Mouse (Mus musculus): ENCODE measurements around the gene Actn3. TPM values are rescaled to one million over a fixed set of nuclear protein-coding genes. Genes with fewer than 3 reads are reported as not detected.

Gene Actn3
- polyA plus RNA-seq, 1 experiment, result 2.0 TPM

- no peak overlapping the region for H3K27ac ChIP-seq (ENCODE audit: insufficient read depth, low read length)
- H3K27me3 ChIP-seq (ENCODE audit: control insufficient read depth, insufficient read depth, low read length), result no peaks in the 10 kb centered on the region
- 0 out of 2 replicates have a peak, but pooled peaks cover 3% of the 10 kb centered on the region for H3K4me1 ChIP-seq (ENCODE audit: control insufficient read depth, insufficient read depth, low read length)
- TF ChIP-seq POLR2A (IDR thresholded peaks at IDR 0.05; ENCODE audit: borderline replicate concordance, insufficient read depth, low read length) (no peak), CTCF (IDR thresholded peaks at IDR 0.05; ENCODE audit: borderline replicate concordance, insufficient read depth, low read depth, low read length) (no peak)
- DNase-seq, result no peak
- WGBS, result 85% methylated on average over 9 of the region's 9 CpGs
- H3K4me3 ChIP-seq (replicated peaks; ENCODE audit: insufficient read depth, low read depth, low read length), result no peak overlapping the region
Observed at GRCm38 (mm10) chr19:4840848-4841247, 36.9 kb downstream of the Actn3 start.

DNA sequence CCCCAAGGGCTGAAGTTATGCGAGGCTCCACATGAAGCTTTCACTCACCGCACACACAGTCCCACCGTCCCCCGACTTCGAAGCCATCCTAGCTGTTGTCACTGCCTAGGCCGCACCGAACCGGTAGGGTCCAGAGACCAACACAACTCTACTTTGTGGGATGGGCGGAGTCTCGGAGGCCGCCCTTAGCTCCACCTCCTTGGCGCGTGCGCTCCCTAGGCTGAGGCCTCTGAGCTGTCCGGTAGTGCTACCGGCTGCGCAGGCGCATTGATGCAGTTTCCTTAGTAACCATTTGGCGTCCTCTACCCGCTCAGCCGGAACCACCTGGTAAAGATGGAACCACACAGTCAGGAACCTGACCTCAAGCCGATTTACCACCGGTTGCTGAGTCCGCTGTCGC is 38.6 kb downstream of the Actn3 start, which contains the start of the genes Ccs and Ccdc87:
Gene Ccs (minus strand): TSS at position 184 of the 400 bp plus-strand sequence.
Gene Ccdc87 (plus strand): TSS at position 218 of the 400 bp plus-strand sequence.
- Histone ChIP-seq H3K27ac (ENCODE audit: insufficient read depth, low read length) (no peak within 1 kb of the TSS), H3K27me3 (ENCODE audit: control insufficient read depth, insufficient read depth, low read length) (no peaks in the 10 kb centered on the region), H3K4me1 (ENCODE audit: control insufficient read depth, insufficient read depth, low read length) (0 out of 2 replicates have a peak, but pooled peaks cover 3% of the 10 kb centered on the region), H3K4me3 (replicated peaks; ENCODE audit: insufficient read depth, low read depth, low read length) (peak within 1 kb of the TSS; percentile 92)
- TF ChIP-seq CTCF (IDR thresholded peaks at IDR 0.05; ENCODE audit: borderline replicate concordance, insufficient read depth, low read depth, low read length) (no peak), POLR2A (IDR thresholded peaks at IDR 0.05; ENCODE audit: borderline replicate concordance, insufficient read depth, low read length) (peak; percentile 54; the same call in 1 of the 2 replicates)
- WGBS, result under 1% methylated on average over 25 of the region's 25 CpGs
- peak; percentile 97 for DNase-seq

GRCm38 (mm10) chr19:4838526-4839140 is 39.1 kb downstream of the Actn3 start:
- TF ChIP-seq POLR2A (IDR thresholded peaks at IDR 0.05; ENCODE audit: borderline replicate concordance, insufficient read depth, low read length), result no peak
- no peak for TF ChIP-seq CTCF (IDR thresholded peaks at IDR 0.05; ENCODE audit: borderline replicate concordance, insufficient read depth, low read depth, low read length)
- WGBS, result 24% methylated on average over 10 of the region's 10 CpGs

DNA sequence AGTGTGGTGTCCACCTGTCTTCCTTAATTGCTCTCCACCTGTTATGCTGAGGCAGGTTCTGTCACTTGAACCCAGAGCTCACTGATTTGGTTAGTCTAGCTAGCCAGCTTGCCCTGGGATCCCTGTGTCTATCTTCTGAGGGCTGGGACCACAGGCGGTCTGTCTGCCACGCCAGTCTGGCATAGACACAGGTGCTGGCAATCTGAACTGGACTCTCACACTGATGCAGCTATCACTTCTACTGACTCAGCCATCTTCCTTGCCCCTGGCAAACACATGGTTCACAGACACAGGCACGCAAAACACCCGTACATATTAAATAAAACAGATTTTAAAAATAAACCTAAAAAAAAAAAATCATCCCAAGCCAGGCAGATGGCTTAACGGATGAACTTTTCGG is 40.7 kb downstream of the Actn3 start:
- no peak for DNase-seq

More at GRCm38 (mm10) chr19:4838526-4839140, 39.1 kb downstream of the Actn3 start:
- Histone ChIP-seq H3K4me3 (replicated peaks; ENCODE audit: insufficient read depth, low read depth, low read length) (peak overlapping the region; percentile 92), H3K27ac (ENCODE audit: insufficient read depth, low read length) (no peak overlapping the region), H3K27me3 (ENCODE audit: control insufficient read depth, insufficient read depth, low read length) (no peaks in the 10 kb centered on the region), H3K4me1 (ENCODE audit: control insufficient read depth, insufficient read depth, low read length) (0 out of 2 replicates have a peak, but pooled peaks cover 3% of the 10 kb centered on the region)
- no peak for DNase-seq

GRCm38 (mm10) chr19:4836096-4836495 is 41.6 kb downstream of the Actn3 start:
- H3K27ac ChIP-seq (ENCODE audit: insufficient read depth, low read length), result no peak overlapping the region
- 66% methylated on average over 2 of the region's 2 CpGs for WGBS
- H3K27me3 ChIP-seq (ENCODE audit: control insufficient read depth, insufficient read depth, low read length), result no peaks in the 10 kb centered on the region
- no peak overlapping the region for H3K4me3 ChIP-seq (replicated peaks; ENCODE audit: insufficient read depth, low read depth, low read length)
- TF ChIP-seq POLR2A (IDR thresholded peaks at IDR 0.05; ENCODE audit: borderline replicate concordance, insufficient read depth, low read length), result no peak
- TF ChIP-seq CTCF (IDR thresholded peaks at IDR 0.05; ENCODE audit: borderline replicate concordance, insufficient read depth, low read depth, low read length), result no peak
- H3K4me1 ChIP-seq (ENCODE audit: control insufficient read depth, insufficient read depth, low read length), result 0 out of 2 replicates have a peak, but pooled peaks cover 3% of the 10 kb centered on the region
- DNase-seq, result no peak

More for the DNA sequence above, 40.7 kb downstream of the Actn3 start:
- Histone ChIP-seq H3K4me1 (ENCODE audit: control insufficient read depth, insufficient read depth, low read length) (0 out of 2 replicates have a peak, but pooled peaks cover 3% of the 10 kb centered on the region), H3K4me3 (replicated peaks; ENCODE audit: insufficient read depth, low read depth, low read length) (no peak overlapping the region), H3K27ac (ENCODE audit: insufficient read depth, low read length) (no peak overlapping the region), H3K27me3 (ENCODE audit: control insufficient read depth, insufficient read depth, low read length) (no peaks in the 10 kb centered on the region)
- WGBS, result 63% methylated on average over 6 of the region's 6 CpGs
- TF ChIP-seq CTCF (IDR thresholded peaks at IDR 0.05; ENCODE audit: borderline replicate concordance, insufficient read depth, low read depth, low read length) (no peak), POLR2A (IDR thresholded peaks at IDR 0.05; ENCODE audit: borderline replicate concordance, insufficient read depth, low read length) (no peak)

DNA sequence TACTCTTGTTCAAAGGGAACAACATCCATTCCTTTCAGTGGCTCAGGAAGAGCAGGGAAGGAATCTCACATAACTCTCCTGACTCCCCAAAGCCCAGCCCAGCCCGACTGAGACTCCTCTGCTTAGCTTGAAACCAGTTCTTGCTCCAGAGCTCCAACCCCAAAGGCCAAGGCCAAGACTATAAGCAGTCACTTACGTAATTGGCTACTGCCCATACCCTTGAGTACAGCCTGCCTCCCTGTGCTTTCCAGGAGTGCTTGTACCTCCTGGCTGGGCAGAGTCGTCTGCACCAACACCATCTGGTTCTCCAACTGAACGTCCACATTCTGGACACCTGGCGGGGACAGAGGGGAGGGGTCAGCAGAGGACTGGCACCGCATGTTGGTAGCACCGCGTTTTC is 43.7 kb downstream of the Actn3 start:
- H3K4me1 ChIP-seq (ENCODE audit: control insufficient read depth, insufficient read depth, low read length), result peaks cover 6% of the 10 kb centered on the region
- 62% methylated on average over 8 of the region's 8 CpGs for WGBS
- TF ChIP-seq CTCF (IDR thresholded peaks at IDR 0.05; ENCODE audit: borderline replicate concordance, insufficient read depth, low read depth, low read length) (no peak), POLR2A (IDR thresholded peaks at IDR 0.05; ENCODE audit: borderline replicate concordance, insufficient read depth, low read length) (no peak)
- H3K27ac ChIP-seq (ENCODE audit: insufficient read depth, low read length), result no peak overlapping the region
- no peak for DNase-seq
- H3K27me3 ChIP-seq (ENCODE audit: control insufficient read depth, insufficient read depth, low read length), result no peaks in the 10 kb centered on the region
- no peak overlapping the region for H3K4me3 ChIP-seq (replicated peaks; ENCODE audit: insufficient read depth, low read depth, low read length)

DNA sequence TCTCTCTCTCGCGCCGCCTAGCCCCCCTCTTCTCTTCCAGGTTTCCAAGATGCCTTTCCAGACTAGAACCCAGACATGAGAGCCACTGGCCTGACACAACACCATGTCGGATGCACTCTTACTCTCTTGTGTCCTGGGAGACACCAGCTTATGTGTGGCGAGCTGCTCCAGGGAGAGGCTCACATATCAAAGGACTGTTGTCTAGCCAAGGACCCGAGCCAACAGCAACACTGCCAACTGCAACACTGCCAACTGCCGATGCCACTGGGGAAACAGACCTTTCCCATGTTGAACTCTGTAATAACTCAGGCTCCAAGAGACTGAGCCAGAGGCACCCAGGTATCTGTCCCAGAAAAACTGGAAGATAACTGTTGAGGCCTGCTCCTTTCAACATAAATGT is 48.6 kb downstream of the Actn3 start:
- TF ChIP-seq POLR2A (IDR thresholded peaks at IDR 0.05; ENCODE audit: borderline replicate concordance, insufficient read depth, low read length) (no peak), CTCF (IDR thresholded peaks at IDR 0.05; ENCODE audit: borderline replicate concordance, insufficient read depth, low read depth, low read length) (no peak)
- WGBS, result 4% methylated on average over 7 of the region's 7 CpGs
- Histone ChIP-seq H3K4me3 (replicated peaks; ENCODE audit: insufficient read depth, low read depth, low read length) (no peak overlapping the region), H3K27ac (ENCODE audit: insufficient read depth, low read length) (no peak overlapping the region), H3K27me3 (ENCODE audit: control insufficient read depth, insufficient read depth, low read length) (no peaks in the 10 kb centered on the region), H3K4me1 (ENCODE audit: control insufficient read depth, insufficient read depth, low read length) (peaks cover 6% of the 10 kb centered on the region)
- peak; percentile 86 for DNase-seq
